Mouse (Mus musculus) cerebellum, adult 2 months (tissue): ENCODE results near the gene 1300017J02Rik.

Experiments
- CTCF ChIP-seq: fragments of 200-500 bp; IDR thresholded peaks from 2 replicates; pipeline ENCODE4 v1.5.1; 2011; ENCODE audit warnings: low read depth, mild to moderate bottlenecking, control low read depth, low read length, moderate library complexity, borderline replicate concordance; ENCODE audit not compliant: insufficient read depth
- POLR2A ChIP-seq: fragments of 200-500 bp; IDR thresholded peaks from 2 replicates; pipeline ENCODE4 v1.6.1; 2011; ENCODE audit warnings: low read length, control low read depth, borderline replicate concordance; ENCODE audit not compliant: insufficient read depth

GRCm38 (mm10) chr9:103208802-103209423 lies 96.0 kb downstream of the 1300017J02Rik start:
- TF ChIP-seq POLR2A (no peak), CTCF (no peak)
